Mouse (Mus musculus) heart, embryonic 16.5 days (tissue): ENCODE data around the gene Prelid3b. TPM values are rescaled to one million over a fixed set of nuclear protein-coding genes. Genes with fewer than 3 reads are reported as not detected.

Experiments
- ATAC-seq: fragments of 200-750 bp; cut with Nextera tagmentation; replicated peaks from 2 replicates; pipeline ENCODE4 v1.8.0; 2017; ENCODE audit warnings: moderate number of reproducible peaks; ENCODE audit not compliant: insufficient read depth, low FRiP score; ENCODE audit errors: extremely low read depth
- H3K27ac ChIP-seq: fragments of 300-500 bp; sonication (generic); 2 replicates; pipeline ENCODE4 v1.5.1; 2014; ENCODE audit warnings: mild to moderate bottlenecking, low read length, control low read depth, moderate library complexity
- H3K27me3 ChIP-seq: fragments of 300-500 bp; sonication (generic); 2 replicates; pipeline ENCODE4 v1.6.1; 2014; ENCODE audit warnings: low read length, mixed read lengths; ENCODE audit not compliant: control insufficient read depth, insufficient read depth
- H3K36me3 ChIP-seq: fragments of 300-500 bp; sonication (generic); 2 replicates; pipeline ENCODE4 v1.6.1; 2014; ENCODE audit not compliant: control insufficient read depth, insufficient read depth
- H3K4me1 ChIP-seq: fragments of 300-500 bp; sonication (generic); 2 replicates; pipeline ENCODE4 v1.6.1; 2014; ENCODE audit warnings: low read length, mixed read lengths; ENCODE audit not compliant: control insufficient read depth, insufficient read depth
- H3K4me2 ChIP-seq: fragments of 300-500 bp; sonication (generic); 2 replicates; pipeline ENCODE4 v1.6.1; 2014; ENCODE audit warnings: low read depth, mild to moderate bottlenecking, control low read depth, low read length
- H3K4me3 ChIP-seq: fragments of 300-500 bp; sonication (generic); 2 replicates; pipeline ENCODE4 v1.5.1; 2014; ENCODE audit warnings: mild to moderate bottlenecking, control low read depth, low read length
- H3K9ac ChIP-seq: fragments of 300-500 bp; sonication (generic); 2 replicates; pipeline ENCODE4 v1.6.1; 2014; ENCODE audit warnings: low read length, control low read depth
- H3K9me3 ChIP-seq: fragments of 300-500 bp; sonication (generic); replicated peaks from 2 replicates; pipeline ENCODE4 v1.6.1; 2016; ENCODE audit warnings: low read length; ENCODE audit not compliant: control insufficient read depth
- WGBS: fragments of 180-500 bp; shearing (Covaris S2); extraction: QIAGEN DNeasy Blood & Tissue Kit; methylation state at CpG from one replicate; pipeline ENCODE4 v1.1.7; 2014; 5-methylcytosine and 5-hydroxymethylcytosine counted together
- polyA plus RNA-seq: library from polyadenylated mRNA; unstranded; fragments of >200 nt; fragmentation: Nextera tagmentation; extraction: Ambion mirVana; gene quantifications from 2 replicates; pipeline ENCODE4 v1.2.1, GENCODE M21; 2015

The Prelid3b gene
- polyA plus RNA-seq, 1 experiment from 2014 or later: 162 TPM

- no peak overlapping the region for H3K4me3 ChIP-seq
- H3K27me3 ChIP-seq: no peaks in the 10 kb centered on the region
- H3K4me1 ChIP-seq: peaks cover 28% of the 10 kb centered on the region
- no peak overlapping the region for H3K4me2 ChIP-seq
- no peaks in the 10 kb centered on the region for H3K9me3 ChIP-seq
- H3K27ac ChIP-seq: 0 out of 2 replicates have a peak overlapping the region, but pooled peaks have one; percentile 7
- WGBS: 77% methylated on average over 7 of the region's 7 CpGs
- ATAC-seq: no peak
- no peak overlapping the region for H3K9ac ChIP-seq
- H3K36me3 ChIP-seq: peaks cover 41% of the 10 kb centered on the region
Measured at GRCm38 (mm10) chr2:174470786-174471405, 2.0 kb downstream of the Prelid3b start.

- WGBS: 70% methylated on average over 4 of the region's 4 CpGs
- Histone ChIP-seq H3K9me3 (no peaks in the 10 kb centered on the region), H3K27me3 (no peaks in the 10 kb centered on the region), H3K9ac (no peak overlapping the region), H3K27ac (no peak overlapping the region), H3K4me3 (no peak overlapping the region), H3K4me2 (no peak overlapping the region), H3K36me3 (peaks cover 47% of the 10 kb centered on the region), H3K4me1 (peaks cover 28% of the 10 kb centered on the region)
- no peak for ATAC-seq
Measured at GRCm38 (mm10) chr2:174470333-174470732, 2.5 kb downstream of the Prelid3b start.

GRCm38 (mm10) chr2:174463789-174464523, 8.9 kb downstream of the Prelid3b start, which contains the start of gene Atp5e:
Gene Atp5e (minus strand): TSS chr2:174464105.
- Histone ChIP-seq H3K9ac (peak within 1 kb of the TSS; percentile 95), H3K4me2 (peak within 1 kb of the TSS; percentile 99), H3K27ac (peak within 1 kb of the TSS; percentile 86), H3K27me3 (no peaks in the 10 kb centered on the region), H3K9me3 (no peaks in the 10 kb centered on the region), H3K4me1 (peaks cover 7% of the 10 kb centered on the region), H3K4me3 (peak within 1 kb of the TSS; percentile 90), H3K36me3 (peaks cover 52% of the 10 kb centered on the region)
- WGBS: 2% methylated on average over 48 of the region's 48 CpGs
- ATAC-seq: peak; percentile 100

- Histone ChIP-seq H3K9ac (peak overlapping the region; percentile 95), H3K36me3 (peaks cover 48% of the 10 kb centered on the region), H3K4me2 (peak overlapping the region; percentile 99), H3K4me3 (peak overlapping the region; percentile 90), H3K27ac (peak overlapping the region; percentile 86), H3K9me3 (no peaks in the 10 kb centered on the region), H3K4me1 (peaks cover 7% of the 10 kb centered on the region), H3K27me3 (no peaks in the 10 kb centered on the region)
- WGBS: 28% methylated on average over 10 of the region's 10 CpGs
- ATAC-seq: no peak; the same call in 1 of the 2 replicates
Measured at GRCm38 (mm10) chr2:174463370-174463769, 9.5 kb downstream of the Prelid3b start.

GRCm38 (mm10) chr2:174459365-174459764, 13.5 kb downstream of the Prelid3b start:
- Histone ChIP-seq H3K27ac (no peak overlapping the region), H3K27me3 (no peaks in the 10 kb centered on the region), H3K4me3 (no peak overlapping the region), H3K36me3 (peaks cover 24% of the 10 kb centered on the region), H3K4me1 (peaks cover 6% of the 10 kb centered on the region), H3K4me2 (no peak overlapping the region), H3K9me3 (no peaks in the 10 kb centered on the region), H3K9ac (no peak overlapping the region)
- no peak for ATAC-seq
- WGBS: 69% methylated on average over 2 of the region's 2 CpGs

- H3K27me3 ChIP-seq: no peaks in the 10 kb centered on the region
- H3K9me3 ChIP-seq: no peaks in the 10 kb centered on the region
- no peak overlapping the region for H3K9ac ChIP-seq
- H3K27ac ChIP-seq: no peak overlapping the region
- no peaks in the 10 kb centered on the region for H3K36me3 ChIP-seq
- H3K4me3 ChIP-seq: no peak overlapping the region
- no peaks in the 10 kb centered on the region for H3K4me1 ChIP-seq
- 52% methylated on average over 7 of the region's 7 CpGs for WGBS
- no peak for ATAC-seq
- no peak overlapping the region for H3K4me2 ChIP-seq
Measured at GRCm38 (mm10) chr2:174453681-174454080, 19.2 kb downstream of the Prelid3b start.

GRCm38 (mm10) chr2:174450353-174450752, 22.5 kb downstream of the Prelid3b start, which contains the start of gene Tubb1:
Gene Tubb1 (plus strand): TSS chr2:174450695.
- Histone ChIP-seq H3K27ac (no peak within 1 kb of the TSS), H3K27me3 (no peaks in the 10 kb centered on the region), H3K36me3 (no peaks in the 10 kb centered on the region), H3K4me3 (no peak within 1 kb of the TSS), H3K9ac (no peak within 1 kb of the TSS), H3K4me2 (no peak within 1 kb of the TSS), H3K9me3 (no peaks in the 10 kb centered on the region), H3K4me1 (no peaks in the 10 kb centered on the region)
- WGBS: 65% methylated on average over 4 of the region's 4 CpGs
- ATAC-seq: no peak

GRCm38 (mm10) chr2:174448405-174448804, 24.5 kb downstream of the Prelid3b start:
- H3K27me3 ChIP-seq: no peaks in the 10 kb centered on the region
- H3K4me1 ChIP-seq: no peaks in the 10 kb centered on the region
- no peak for ATAC-seq
- H3K4me3 ChIP-seq: no peak overlapping the region
- WGBS: 83% methylated on average over 4 of the region's 4 CpGs
- no peaks in the 10 kb centered on the region for H3K9me3 ChIP-seq
- H3K4me2 ChIP-seq: no peak overlapping the region
- H3K27ac ChIP-seq: no peak overlapping the region
- H3K9ac ChIP-seq: no peak overlapping the region
- H3K36me3 ChIP-seq: no peaks in the 10 kb centered on the region

GRCm38 (mm10) chr2:174446905-174447304, 26.0 kb downstream of the Prelid3b start:
- Histone ChIP-seq H3K4me3 (no peak overlapping the region), H3K4me2 (no peak overlapping the region), H3K27me3 (no peaks in the 10 kb centered on the region), H3K9me3 (no peaks in the 10 kb centered on the region), H3K27ac (no peak overlapping the region), H3K36me3 (no peaks in the 10 kb centered on the region), H3K4me1 (peaks cover 4% of the 10 kb centered on the region; the same call in 1 of the 2 replicates), H3K9ac (no peak overlapping the region)
- WGBS: 67% methylated on average over 8 of the region's 8 CpGs
- no peak for ATAC-seq
